Mouse (Mus musculus): ENCODE data around the gene Dusp2. TPM values are rescaled to one million over a fixed set of nuclear protein-coding genes. Genes with fewer than 3 reads are reported as not detected.

Dusp2 gene
- total RNA-seq, 1 experiment, result 1.8 TPM

DNA sequence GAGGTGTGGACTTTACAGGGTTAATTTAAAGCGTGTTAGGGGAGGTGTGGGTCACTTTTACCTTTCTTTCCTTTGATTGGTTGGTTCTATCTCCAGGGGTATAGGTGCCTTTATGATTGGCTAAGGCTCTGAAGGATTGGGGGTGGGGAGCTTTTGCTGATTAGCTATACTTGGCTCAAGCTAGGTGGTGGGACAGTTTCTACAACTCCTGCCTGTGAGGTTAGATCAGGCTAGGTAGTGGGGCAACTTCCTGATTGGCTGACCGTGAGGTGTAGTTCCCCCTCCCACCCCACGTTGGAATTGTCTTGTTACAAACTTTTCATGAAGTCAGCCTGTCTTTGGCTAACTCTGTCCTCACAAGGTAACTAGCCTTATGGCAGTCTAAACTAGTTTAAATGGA, 28.8 kb upstream of the Dusp2 start:
- H3K4me1 ChIP-seq (ENCODE audit: control insufficient read depth in 2 of 2, insufficient read depth in 2 of 2, low read length in 2 of 2, poor library complexity in 1 of 2), result no peaks in the 10 kb centered on the region
- in situ Hi-C loops (cut with MboI; ENCODE audit: low sequenced_read_pairs in 2 of 2, unreplicated experiment in 2 of 2), result no loop called here
- no peak overlapping the region for H3K9ac ChIP-seq (ENCODE audit: insufficient read depth, low read depth, low read length, poor library complexity, severe bottlenecking)
- H3K4me3 ChIP-seq (ENCODE audit: insufficient read depth in 1 of 2, low read depth in 1 of 2, low read length in 2 of 2, poor library complexity in 1 of 2, severe bottlenecking in 1 of 2), result no peak overlapping the region
- TF ChIP-seq ZNF384 (IDR thresholded peaks at IDR 0.05; ENCODE audit: low read depth, low read length) (no peak), MAFK (IDR thresholded peaks at IDR 0.05; ENCODE audit: insufficient read depth, low read depth, low read length) (no peak), ZC3H11A (IDR thresholded peaks at IDR 0.05; ENCODE audit: borderline replicate concordance, low read depth, low read length) (no peak)
- no peak overlapping the region for H3K27ac ChIP-seq (ENCODE audit: insufficient read depth, low read depth, low read length, poor library complexity, severe bottlenecking)
- peak; percentile 39 for DNase-seq (ENCODE audit: low read depth, low spot score)
- H3K36me3 ChIP-seq (ENCODE audit: control insufficient read depth, insufficient read depth, low read length, poor library complexity, severe bottlenecking), result no peaks in the 10 kb centered on the region
- H3K9me3 ChIP-seq (ENCODE audit: control insufficient read depth, insufficient read depth, low read depth, low read length), result no peaks in the 10 kb centered on the region

DNA sequence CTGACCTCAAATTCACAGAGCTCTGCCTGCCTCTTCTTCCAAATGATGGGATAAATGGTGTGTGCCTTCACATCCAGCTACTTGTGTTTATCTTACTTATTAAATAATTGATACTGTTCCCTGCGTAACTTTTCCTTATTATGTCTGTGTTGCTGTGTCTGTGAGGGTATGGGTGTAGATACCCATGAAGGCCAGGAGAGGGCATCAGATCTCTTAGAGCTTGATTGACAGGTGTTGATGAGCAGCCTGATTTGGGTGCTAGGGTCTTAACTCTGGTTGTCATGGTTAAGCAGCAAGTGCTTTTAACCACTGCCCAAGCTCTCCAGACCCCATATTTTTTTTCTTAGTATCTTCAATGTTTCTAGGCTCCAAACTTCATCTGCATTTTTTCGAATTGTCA, 27.3 kb upstream of the Dusp2 start:
- Histone ChIP-seq H3K4me3 (ENCODE audit: insufficient read depth in 1 of 2, low read depth in 1 of 2, low read length in 2 of 2, poor library complexity in 1 of 2, severe bottlenecking in 1 of 2) (no peak overlapping the region), H3K27ac (ENCODE audit: insufficient read depth, low read depth, low read length, poor library complexity, severe bottlenecking) (no peak overlapping the region), H3K9ac (ENCODE audit: insufficient read depth, low read depth, low read length, poor library complexity, severe bottlenecking) (no peak overlapping the region), H3K4me1 (ENCODE audit: control insufficient read depth in 2 of 2, insufficient read depth in 2 of 2, low read length in 2 of 2, poor library complexity in 1 of 2) (no peaks in the 10 kb centered on the region), H3K9me3 (ENCODE audit: control insufficient read depth, insufficient read depth, low read depth, low read length) (no peaks in the 10 kb centered on the region), H3K36me3 (ENCODE audit: control insufficient read depth, insufficient read depth, low read length, poor library complexity, severe bottlenecking) (no peaks in the 10 kb centered on the region)
- in situ Hi-C loops (cut with MboI; ENCODE audit: low sequenced_read_pairs in 2 of 2, unreplicated experiment in 2 of 2), result no loop called here
- no peak for DNase-seq (ENCODE audit: low read depth, low spot score)
- TF ChIP-seq MAFK (IDR thresholded peaks at IDR 0.05; ENCODE audit: insufficient read depth, low read depth, low read length) (no peak), CHD2 (IDR thresholded peaks at IDR 0.05; ENCODE audit: low read depth, low read length) (no peak), HCFC1 (IDR thresholded peaks at IDR 0.05; ENCODE audit: borderline replicate concordance, insufficient read depth, low read length) (no peak), ZC3H11A (IDR thresholded peaks at IDR 0.05; ENCODE audit: borderline replicate concordance, low read depth, low read length) (no peak), ZNF384 (IDR thresholded peaks at IDR 0.05; ENCODE audit: low read depth, low read length) (no peak)

DNA sequence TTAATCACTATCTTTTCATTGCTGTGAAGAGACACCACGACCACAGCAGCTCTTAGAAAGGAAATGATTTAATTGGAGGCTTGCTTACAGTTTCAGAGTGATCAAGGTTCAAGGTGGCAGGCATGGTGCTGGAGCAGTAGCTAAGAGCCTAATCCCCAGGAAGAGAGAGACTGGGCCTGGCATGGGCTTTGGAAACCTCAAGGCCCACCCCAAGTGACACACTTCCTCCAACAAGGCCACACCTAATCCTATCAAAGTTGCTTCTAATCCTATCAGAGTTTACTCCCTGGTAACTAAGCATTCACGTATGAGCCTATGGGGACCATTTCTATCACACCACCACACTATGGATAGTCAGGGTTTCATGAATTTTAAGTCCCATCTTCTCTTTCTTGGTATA, 25.7 kb upstream of the Dusp2 start:
- DNase-seq (ENCODE audit: low read depth, low spot score), result no peak
- Histone ChIP-seq H3K36me3 (ENCODE audit: control insufficient read depth, insufficient read depth, low read length, poor library complexity, severe bottlenecking) (no peaks in the 10 kb centered on the region), H3K4me3 (ENCODE audit: insufficient read depth in 1 of 2, low read depth in 1 of 2, low read length in 2 of 2, poor library complexity in 1 of 2, severe bottlenecking in 1 of 2) (no peak overlapping the region), H3K9ac (ENCODE audit: insufficient read depth, low read depth, low read length, poor library complexity, severe bottlenecking) (no peak overlapping the region), H3K9me3 (ENCODE audit: control insufficient read depth, insufficient read depth, low read depth, low read length) (no peaks in the 10 kb centered on the region), H3K27ac (ENCODE audit: insufficient read depth, low read depth, low read length, poor library complexity, severe bottlenecking) (no peak overlapping the region), H3K4me1 (ENCODE audit: control insufficient read depth in 2 of 2, insufficient read depth in 2 of 2, low read length in 2 of 2, poor library complexity in 1 of 2) (no peaks in the 10 kb centered on the region)
- in situ Hi-C loops (cut with MboI; ENCODE audit: low sequenced_read_pairs in 2 of 2, unreplicated experiment in 2 of 2), result no loop called here
- TF ChIP-seq ZC3H11A (IDR thresholded peaks at IDR 0.05; ENCODE audit: borderline replicate concordance, low read depth, low read length) (no peak), ZNF384 (IDR thresholded peaks at IDR 0.05; ENCODE audit: low read depth, low read length) (no peak)

DNA sequence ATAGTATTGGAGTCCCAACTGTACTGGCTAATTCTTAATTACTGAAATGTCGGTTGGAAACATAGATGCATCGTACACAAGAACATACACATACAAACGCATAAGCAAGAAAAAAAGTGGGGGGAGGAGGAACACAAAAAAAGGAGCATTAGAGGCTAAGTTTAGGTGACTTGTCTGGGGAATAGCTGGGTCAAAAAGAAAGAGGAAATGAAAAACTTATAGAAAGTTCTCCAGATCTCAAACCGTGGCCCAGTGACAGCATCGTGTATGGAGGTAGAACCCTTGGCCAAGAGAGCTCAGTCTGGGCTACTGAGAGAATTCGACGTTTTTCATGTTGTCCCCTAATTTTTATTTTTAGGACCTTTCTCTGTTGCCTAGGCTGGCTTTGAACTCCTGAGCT, 25.3 kb upstream of the Dusp2 start:
- DNase-seq (ENCODE audit: low read depth, low spot score), result no peak

DNA sequence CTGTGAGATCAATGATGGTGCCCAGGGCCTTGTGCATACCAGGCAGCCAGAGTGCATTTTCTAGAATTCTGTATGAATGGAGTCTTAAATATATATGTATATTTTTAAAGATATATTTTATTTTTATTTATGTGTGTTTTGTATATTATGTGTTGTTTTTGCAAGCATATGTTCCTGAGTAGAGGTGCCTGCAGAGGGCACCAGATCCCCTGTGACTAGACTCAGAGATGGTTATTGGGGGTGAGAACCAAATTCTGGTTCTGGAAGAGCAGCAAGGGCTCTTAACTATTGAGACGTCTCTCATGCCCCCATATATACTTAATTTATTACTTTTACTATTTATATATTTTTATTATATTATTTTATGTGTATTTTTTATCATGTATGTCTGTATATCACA, 24.8 kb upstream of the Dusp2 start:
- no peak overlapping the region for H3K27ac ChIP-seq (ENCODE audit: insufficient read depth, low read depth, low read length, poor library complexity, severe bottlenecking)
- in situ Hi-C loops (cut with MboI; ENCODE audit: low sequenced_read_pairs in 2 of 2, unreplicated experiment in 2 of 2), result no loop called here

More for the DNA sequence above, 25.3 kb upstream of the Dusp2 start:
- no peak for TF ChIP-seq CHD2 (IDR thresholded peaks at IDR 0.05; ENCODE audit: low read depth, low read length)
- Histone ChIP-seq H3K9ac (ENCODE audit: insufficient read depth, low read depth, low read length, poor library complexity, severe bottlenecking) (no peak overlapping the region), H3K27ac (ENCODE audit: insufficient read depth, low read depth, low read length, poor library complexity, severe bottlenecking) (no peak overlapping the region), H3K4me3 (ENCODE audit: insufficient read depth in 1 of 2, low read depth in 1 of 2, low read length in 2 of 2, poor library complexity in 1 of 2, severe bottlenecking in 1 of 2) (no peak overlapping the region), H3K36me3 (ENCODE audit: control insufficient read depth, insufficient read depth, low read length, poor library complexity, severe bottlenecking) (no peaks in the 10 kb centered on the region), H3K9me3 (ENCODE audit: control insufficient read depth, insufficient read depth, low read depth, low read length) (no peaks in the 10 kb centered on the region), H3K4me1 (ENCODE audit: control insufficient read depth in 2 of 2, insufficient read depth in 2 of 2, low read length in 2 of 2, poor library complexity in 1 of 2) (no peaks in the 10 kb centered on the region)
- in situ Hi-C loops (cut with MboI; ENCODE audit: low sequenced_read_pairs in 2 of 2, unreplicated experiment in 2 of 2), result no loop called here

More for the DNA sequence above, 24.8 kb upstream of the Dusp2 start:
- Histone ChIP-seq H3K4me1 (ENCODE audit: control insufficient read depth in 2 of 2, insufficient read depth in 2 of 2, low read length in 2 of 2, poor library complexity in 1 of 2) (no peaks in the 10 kb centered on the region), H3K36me3 (ENCODE audit: control insufficient read depth, insufficient read depth, low read length, poor library complexity, severe bottlenecking) (no peaks in the 10 kb centered on the region), H3K4me3 (ENCODE audit: insufficient read depth in 1 of 2, low read depth in 1 of 2, low read length in 2 of 2, poor library complexity in 1 of 2, severe bottlenecking in 1 of 2) (no peak overlapping the region), H3K9ac (ENCODE audit: insufficient read depth, low read depth, low read length, poor library complexity, severe bottlenecking) (no peak overlapping the region), H3K9me3 (ENCODE audit: control insufficient read depth, insufficient read depth, low read depth, low read length) (no peaks in the 10 kb centered on the region)
- TF ChIP-seq CHD2 (IDR thresholded peaks at IDR 0.05; ENCODE audit: low read depth, low read length), result no peak
- no peak for DNase-seq (ENCODE audit: low read depth, low spot score)
